Mouse (Mus musculus): ENCODE measurements at regions not wholly inside any gene's neighbourhood (a gene's known extent, or its start where the extent isn't known, plus 50 kb on each side); places are given as distances from the start of the nearest gene placed in this dataset.

DNA sequence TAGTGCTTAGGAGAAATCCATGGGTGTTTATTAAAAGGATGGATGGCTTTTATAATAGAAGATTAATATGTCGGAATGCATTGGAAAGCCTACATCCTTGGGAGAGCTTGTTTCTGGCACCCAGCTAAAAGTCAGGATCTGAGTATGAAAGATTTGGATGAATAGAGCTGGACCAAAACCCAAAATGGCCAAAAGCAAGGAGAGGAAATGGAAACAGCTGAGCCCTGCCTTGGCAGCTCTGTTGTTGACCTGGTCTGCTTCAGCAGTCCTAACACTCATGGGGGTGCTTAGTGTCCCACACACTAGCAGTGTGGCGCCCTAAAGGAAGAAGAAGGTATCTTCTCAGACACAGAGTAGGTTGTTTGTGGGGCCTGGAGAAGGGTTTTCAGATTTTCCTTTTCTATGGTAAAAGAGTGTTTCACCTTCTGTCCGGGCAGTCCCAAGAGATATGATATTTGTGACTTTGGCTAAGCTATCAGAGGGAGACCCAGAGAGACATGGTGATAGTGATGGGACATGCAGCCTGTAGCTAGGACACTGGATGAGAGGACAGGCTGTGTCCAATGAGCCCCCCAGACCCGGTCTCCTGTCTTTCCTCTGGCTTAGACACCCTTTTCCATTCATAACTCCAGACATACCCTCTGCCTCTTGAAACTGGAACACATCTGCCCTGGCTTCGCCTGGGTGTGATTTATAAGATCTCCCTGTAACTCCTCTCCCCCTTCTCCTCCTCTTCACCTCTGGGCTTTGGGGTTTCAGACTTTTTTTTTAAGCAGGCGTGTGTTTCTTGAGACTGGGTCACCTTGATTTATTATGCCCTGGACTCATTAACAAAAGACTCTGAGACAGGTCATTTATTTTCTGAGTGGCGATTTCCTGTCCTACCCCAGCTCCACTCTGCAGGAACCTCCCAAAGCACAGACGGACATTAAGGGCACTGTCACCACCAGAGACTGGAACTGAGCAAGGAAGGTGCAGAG lies 70.9 kb upstream of the Boc start:
- ATAC-seq (ENCODE audit: insufficient number of reproducible peaks, insufficient read depth, low FRiP score, low TSS enrichment, low read depth), result no peak
- Histone ChIP-seq H3K4me3 (replicated peaks) (no peak overlapping the region), H3K9me3 (no peaks in the 10 kb centered on the region), H3K27me3 (no peaks in the 10 kb centered on the region), H3K4me1 (replicated peaks) (peaks cover 57% of the 10 kb centered on the region), H3K4me2 (no peak overlapping the region), H3K27ac (peak overlapping the region; percentile 72), H3K36me3 (no peaks in the 10 kb centered on the region), H3K9ac (replicated peaks) (no peak overlapping the region)
- WGBS, result 37% methylated on average over 8 of the region's 8 CpGs

DNA sequence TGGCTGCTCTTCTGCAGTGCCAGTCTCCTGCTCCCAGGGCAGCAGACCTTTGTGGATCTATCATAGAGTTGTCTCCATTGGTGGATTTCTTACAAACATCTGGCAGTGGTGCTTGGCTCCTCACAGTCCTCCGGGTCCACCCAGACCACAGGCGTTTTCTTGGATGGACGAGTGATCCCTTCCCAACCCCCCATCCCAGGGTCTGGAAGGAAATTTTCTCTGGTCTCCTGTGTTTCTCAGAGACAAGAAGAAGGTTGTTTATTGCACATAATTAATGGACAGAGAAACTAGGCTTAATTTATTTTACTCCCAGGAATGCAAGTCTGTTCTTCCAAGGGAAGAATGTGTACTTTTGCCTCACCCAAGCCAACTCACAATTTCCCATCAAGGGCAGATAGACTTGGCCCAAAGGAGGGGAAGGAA lies 67.2 kb upstream of the Boc start:
- Histone ChIP-seq H3K27me3 (no peaks in the 10 kb centered on the region), H3K36me3 (no peaks in the 10 kb centered on the region), H3K4me1 (replicated peaks) (peaks cover 25% of the 10 kb centered on the region), H3K27ac (peak overlapping the region; percentile 35; the same call in 1 of the 2 replicates), H3K9me3 (no peaks in the 10 kb centered on the region), H3K4me3 (replicated peaks) (no peak overlapping the region), H3K9ac (replicated peaks) (no peak overlapping the region), H3K4me2 (no peak overlapping the region)
- WGBS, result 51% methylated on average over 3 of the region's 3 CpGs
- no peak for ATAC-seq (ENCODE audit: insufficient number of reproducible peaks, insufficient read depth, low FRiP score, low TSS enrichment, low read depth)

DNA sequence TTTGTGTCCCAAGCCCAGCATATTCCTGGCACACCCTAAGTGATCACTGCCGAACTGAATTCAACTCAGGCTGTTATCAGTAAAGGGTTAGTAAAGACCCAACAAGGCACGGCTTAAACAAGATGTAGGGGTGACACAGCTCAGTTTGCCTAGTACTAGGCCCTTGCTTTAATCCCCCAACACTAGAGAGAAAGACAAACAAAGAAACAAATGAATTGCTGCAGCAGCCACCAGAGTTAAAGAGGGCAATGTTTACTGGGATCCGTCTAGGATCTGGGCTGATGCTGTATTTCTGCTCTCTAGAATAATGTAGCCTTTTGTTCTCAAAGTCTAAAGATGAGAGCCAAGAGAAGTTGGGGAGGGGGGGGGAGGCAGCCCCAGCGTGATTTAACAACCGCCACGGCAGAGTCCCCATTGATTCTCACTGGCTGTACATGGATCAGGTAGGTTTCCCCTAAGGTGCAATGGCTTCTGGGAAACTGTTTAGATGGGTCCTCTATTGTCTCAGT lies 66.5 kb upstream of the Boc start:
- H3K27ac ChIP-seq, result no peak overlapping the region; the same call in 1 of the 2 replicates
- no peaks in the 10 kb centered on the region for H3K9me3 ChIP-seq
- no peak overlapping the region for H3K9ac ChIP-seq (replicated peaks)
- ATAC-seq (ENCODE audit: insufficient number of reproducible peaks, insufficient read depth, low FRiP score, low TSS enrichment, low read depth), result no peak
- H3K4me2 ChIP-seq, result no peak overlapping the region
- H3K27me3 ChIP-seq, result no peaks in the 10 kb centered on the region
- WGBS, result 77% methylated on average over 6 of the region's 6 CpGs
- peaks cover 23% of the 10 kb centered on the region for H3K4me1 ChIP-seq (replicated peaks)
- H3K4me3 ChIP-seq (replicated peaks), result no peak overlapping the region
- no peaks in the 10 kb centered on the region for H3K36me3 ChIP-seq

DNA sequence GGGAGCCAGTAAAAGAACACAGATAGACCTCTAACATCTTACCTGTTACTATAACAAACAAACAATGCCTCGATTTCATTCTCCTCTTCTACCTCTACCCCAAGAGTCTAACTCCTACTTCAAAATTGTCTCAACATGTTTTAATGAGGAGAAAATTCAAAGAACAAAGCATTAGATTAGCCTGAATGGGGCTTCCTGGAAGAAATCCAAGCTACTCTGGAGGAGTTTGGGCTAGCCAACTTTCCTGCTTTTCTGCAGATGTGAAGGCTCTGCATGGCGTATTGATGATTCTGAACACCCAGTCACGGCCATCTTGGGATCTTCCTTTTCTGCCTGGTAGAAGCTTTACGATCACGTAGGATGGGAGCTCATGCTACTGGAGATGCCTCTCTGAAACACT lies 62.9 kb upstream of the Boc start:
- no peak overlapping the region for H3K9ac ChIP-seq (replicated peaks)
- H3K27me3 ChIP-seq, result no peaks in the 10 kb centered on the region
- H3K4me1 ChIP-seq (replicated peaks), result peaks cover 42% of the 10 kb centered on the region
- H3K27ac ChIP-seq, result no peak overlapping the region
- no peaks in the 10 kb centered on the region for H3K9me3 ChIP-seq
- no peak overlapping the region for H3K4me2 ChIP-seq
- WGBS, result 89% methylated on average over 5 of the region's 5 CpGs
- H3K36me3 ChIP-seq, result no peaks in the 10 kb centered on the region
- H3K4me3 ChIP-seq (replicated peaks), result no peak overlapping the region
- no peak for ATAC-seq (ENCODE audit: insufficient number of reproducible peaks, insufficient read depth, low FRiP score, low TSS enrichment, low read depth)

DNA sequence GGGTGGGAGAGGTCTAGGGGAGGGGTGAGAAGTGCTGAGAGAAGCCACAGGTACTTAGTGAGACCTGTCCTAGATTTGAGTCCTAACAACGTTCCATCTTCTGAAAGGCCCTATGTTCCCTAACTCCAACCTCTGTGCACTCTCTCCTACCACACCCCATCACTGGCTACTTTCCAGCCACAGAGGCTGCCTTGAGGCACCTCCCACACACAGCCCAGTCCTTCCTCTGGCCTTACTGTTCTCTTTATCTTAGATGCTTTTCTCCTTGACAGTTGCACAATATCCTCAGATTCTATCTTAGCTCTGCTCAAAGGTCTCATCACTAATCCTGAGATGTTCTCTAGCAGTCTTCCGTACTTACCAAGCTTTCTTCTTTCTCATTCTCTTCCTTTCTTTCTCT lies 61.8 kb upstream of the Boc start:
- H3K4me1 ChIP-seq (replicated peaks), result peaks cover 52% of the 10 kb centered on the region
- no peak overlapping the region for H3K9ac ChIP-seq (replicated peaks)
- no peaks in the 10 kb centered on the region for H3K36me3 ChIP-seq
- H3K27me3 ChIP-seq, result no peaks in the 10 kb centered on the region
- H3K4me2 ChIP-seq, result no peak overlapping the region
- peak overlapping the region; percentile 60 for H3K27ac ChIP-seq
- WGBS, result 98% methylated on average over 2 of the region's 2 CpGs
- ATAC-seq (ENCODE audit: insufficient number of reproducible peaks, insufficient read depth, low FRiP score, low TSS enrichment, low read depth), result no peak
- H3K9me3 ChIP-seq, result no peaks in the 10 kb centered on the region
- no peak overlapping the region for H3K4me3 ChIP-seq (replicated peaks)

DNA sequence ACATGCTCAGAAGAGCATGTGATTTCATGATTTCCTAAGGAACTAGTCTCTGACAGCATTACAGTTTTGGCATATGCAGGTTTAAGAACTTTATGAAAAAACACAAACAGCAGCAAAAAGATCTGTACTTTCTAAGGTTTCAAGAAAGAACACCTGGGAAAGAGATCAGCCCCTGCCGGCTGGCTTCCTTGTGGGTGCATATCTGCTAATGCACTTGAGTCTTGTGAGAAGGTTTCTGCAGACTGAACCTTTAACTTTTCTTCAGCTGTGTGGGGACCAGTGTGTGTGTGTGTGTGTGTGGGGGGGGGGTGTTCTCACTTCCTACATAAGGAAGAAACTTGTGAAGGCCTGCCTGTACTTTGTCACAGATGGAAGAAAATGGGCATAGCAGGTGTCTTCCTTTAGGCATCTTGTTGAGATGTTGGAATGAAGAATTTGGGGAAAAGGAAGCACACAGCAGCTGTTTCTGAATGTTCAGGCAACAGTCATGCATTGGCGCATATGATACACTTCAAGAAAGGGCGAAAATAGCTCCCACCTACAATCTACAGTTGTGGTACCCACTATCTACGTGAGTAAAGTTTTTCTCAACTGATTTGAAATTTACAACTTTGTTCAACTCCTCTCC lies 60.9 kb upstream of the Boc start:
- H3K9ac ChIP-seq (replicated peaks), result no peak overlapping the region

DNA sequence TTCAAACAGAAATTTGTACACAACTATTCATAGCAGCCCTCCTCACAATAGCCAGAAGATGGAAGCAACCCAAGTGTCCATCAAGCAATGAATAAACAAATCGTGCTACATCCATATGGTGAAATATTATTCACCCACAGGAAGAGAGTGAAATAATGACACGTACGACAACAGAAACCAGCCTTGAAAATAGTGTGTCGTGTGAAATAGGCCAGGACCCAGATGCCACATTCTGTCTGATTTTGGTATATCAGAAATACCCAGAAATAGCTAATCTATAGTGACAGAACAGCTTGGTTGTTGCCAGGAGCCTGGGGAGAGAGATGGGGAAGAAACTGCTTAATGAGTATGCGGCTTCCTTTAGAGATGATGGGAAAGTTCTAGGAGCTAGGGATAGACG lies 58.3 kb upstream of the Boc start:
- Histone ChIP-seq H3K4me1 (replicated peaks) (peaks cover 80% of the 10 kb centered on the region), H3K4me2 (peak overlapping the region; percentile 51), H3K9ac (replicated peaks) (no peak overlapping the region; the same call in 1 of the 2 replicates), H3K36me3 (no peaks in the 10 kb centered on the region), H3K27ac (peak overlapping the region; percentile 98), H3K9me3 (no peaks in the 10 kb centered on the region), H3K4me3 (replicated peaks) (0 out of 2 replicates have a peak overlapping the region, but pooled peaks have one; percentile 7), H3K27me3 (no peaks in the 10 kb centered on the region)
- no peak for ATAC-seq (ENCODE audit: insufficient number of reproducible peaks, insufficient read depth, low FRiP score, low TSS enrichment, low read depth)
- WGBS, result 69% methylated on average over 6 of the region's 6 CpGs

More for the DNA sequence above, 60.9 kb upstream of the Boc start:
- H3K27ac ChIP-seq, result peak overlapping the region; percentile 60
- WGBS, result 67% methylated on average over 4 of the region's 4 CpGs
- H3K9me3 ChIP-seq, result no peaks in the 10 kb centered on the region
- H3K4me2 ChIP-seq, result no peak overlapping the region
- no peaks in the 10 kb centered on the region for H3K27me3 ChIP-seq
- no peak for ATAC-seq (ENCODE audit: insufficient number of reproducible peaks, insufficient read depth, low FRiP score, low TSS enrichment, low read depth)
- H3K4me3 ChIP-seq (replicated peaks), result no peak overlapping the region
- H3K36me3 ChIP-seq, result no peaks in the 10 kb centered on the region
- H3K4me1 ChIP-seq (replicated peaks), result peaks cover 58% of the 10 kb centered on the region

DNA sequence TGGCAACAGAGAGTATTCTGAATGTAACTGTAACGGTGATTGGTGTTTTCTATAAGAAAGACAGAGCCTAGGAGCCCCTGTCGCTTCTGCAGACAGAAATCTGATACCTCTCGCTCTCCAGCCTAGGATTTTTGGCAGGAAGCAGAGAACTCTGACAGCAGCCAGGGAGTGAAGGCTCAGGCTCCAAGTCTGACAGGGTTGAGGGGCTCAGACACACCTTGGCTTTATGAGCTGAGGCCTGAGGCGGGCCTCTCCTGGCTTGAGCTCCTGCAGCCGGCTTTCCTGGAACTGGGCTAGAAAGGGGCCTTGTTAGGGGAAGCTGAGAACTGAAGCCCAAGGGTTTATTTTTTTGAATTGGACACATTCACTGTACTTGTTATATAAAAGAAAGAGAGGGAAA lies 57.7 kb upstream of the Boc start:
- peak overlapping the region; percentile 51 for H3K4me2 ChIP-seq
- H3K4me1 ChIP-seq (replicated peaks), result peaks cover 83% of the 10 kb centered on the region
- ATAC-seq (ENCODE audit: insufficient number of reproducible peaks, insufficient read depth, low FRiP score, low TSS enrichment, low read depth), result peak; percentile 90
- 3% methylated on average over 5 of the region's 5 CpGs for WGBS
- H3K9me3 ChIP-seq, result no peaks in the 10 kb centered on the region
- H3K27me3 ChIP-seq, result no peaks in the 10 kb centered on the region
- H3K27ac ChIP-seq, result peak overlapping the region; percentile 98
- peak overlapping the region; percentile 18 for H3K4me3 ChIP-seq (replicated peaks)
- H3K9ac ChIP-seq (replicated peaks), result peak overlapping the region; percentile 18; the same call in 1 of the 2 replicates
- no peaks in the 10 kb centered on the region for H3K36me3 ChIP-seq

DNA sequence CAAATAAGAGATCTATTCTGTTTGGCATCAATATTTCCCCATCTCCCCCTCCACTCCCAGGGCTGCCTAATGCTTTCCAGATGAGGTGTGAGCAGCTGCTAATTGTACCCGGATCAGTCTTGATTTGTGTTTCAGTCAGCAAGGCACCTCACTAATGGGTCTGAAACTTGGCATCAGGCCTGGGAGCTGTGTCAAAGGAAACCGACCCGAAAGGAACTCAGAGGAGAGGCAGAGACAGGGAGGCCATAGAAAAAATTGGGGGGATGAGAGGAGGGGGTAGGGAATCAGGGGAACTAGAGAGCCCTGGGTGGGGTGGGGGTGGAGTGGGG lies 57.1 kb upstream of the Boc start:
- Histone ChIP-seq H3K9me3 (no peaks in the 10 kb centered on the region), H3K27ac (peak overlapping the region; percentile 98), H3K36me3 (no peaks in the 10 kb centered on the region), H3K9ac (replicated peaks) (0 out of 2 replicates have a peak overlapping the region, but pooled peaks have one; percentile 18), H3K4me3 (replicated peaks) (peak overlapping the region; percentile 18), H3K4me2 (peak overlapping the region; percentile 51), H3K27me3 (no peaks in the 10 kb centered on the region), H3K4me1 (replicated peaks) (peaks cover 86% of the 10 kb centered on the region)
- 3% methylated on average over 3 of the region's 3 CpGs for WGBS
- ATAC-seq (ENCODE audit: insufficient number of reproducible peaks, insufficient read depth, low FRiP score, low TSS enrichment, low read depth), result peak; percentile 73

DNA sequence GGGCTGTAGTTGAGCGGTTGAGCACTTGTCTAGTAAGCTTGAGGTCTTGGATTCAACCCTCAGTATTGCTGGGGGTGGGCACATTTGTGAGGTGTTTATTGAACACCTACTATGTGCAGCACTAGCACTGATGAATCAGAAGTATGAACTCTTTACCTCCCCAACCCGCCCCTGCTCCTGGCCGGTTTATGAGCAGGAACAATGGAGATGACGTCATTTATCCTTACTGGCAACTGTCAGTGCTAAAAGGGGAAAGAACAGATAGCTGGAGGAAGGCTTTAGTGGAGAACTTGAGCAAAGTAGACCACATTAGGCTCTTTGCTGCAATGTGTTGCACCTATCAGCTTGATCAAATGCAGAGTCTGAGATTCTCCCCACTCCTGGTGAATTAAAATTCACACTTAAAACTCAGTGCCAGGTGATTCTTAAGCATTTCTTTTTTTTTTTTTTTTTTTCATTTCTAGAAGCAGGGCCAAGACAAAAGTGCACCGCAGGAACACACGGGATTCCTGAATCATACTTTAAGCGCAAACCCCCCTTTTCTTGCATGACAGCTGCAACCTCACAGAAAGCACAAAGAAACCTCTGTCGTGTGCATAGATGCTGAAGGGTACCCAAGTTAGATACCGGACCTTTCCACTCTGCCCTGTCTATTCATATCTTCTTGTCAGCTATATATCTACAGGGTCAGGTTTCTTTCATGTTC lies 56.6 kb upstream of the Boc start:
- Histone ChIP-seq H3K27ac (peak overlapping the region; percentile 98), H3K9me3 (no peaks in the 10 kb centered on the region), H3K9ac (replicated peaks) (no peak overlapping the region), H3K4me3 (replicated peaks) (no peak overlapping the region), H3K36me3 (no peaks in the 10 kb centered on the region), H3K4me1 (replicated peaks) (peaks cover 82% of the 10 kb centered on the region), H3K4me2 (peak overlapping the region; percentile 51), H3K27me3 (no peaks in the 10 kb centered on the region)
- ATAC-seq (ENCODE audit: insufficient number of reproducible peaks, insufficient read depth, low FRiP score, low TSS enrichment, low read depth), result peak; percentile 32; the same call in 1 of the 2 replicates
- 27% methylated on average over 9 of the region's 9 CpGs for WGBS

DNA sequence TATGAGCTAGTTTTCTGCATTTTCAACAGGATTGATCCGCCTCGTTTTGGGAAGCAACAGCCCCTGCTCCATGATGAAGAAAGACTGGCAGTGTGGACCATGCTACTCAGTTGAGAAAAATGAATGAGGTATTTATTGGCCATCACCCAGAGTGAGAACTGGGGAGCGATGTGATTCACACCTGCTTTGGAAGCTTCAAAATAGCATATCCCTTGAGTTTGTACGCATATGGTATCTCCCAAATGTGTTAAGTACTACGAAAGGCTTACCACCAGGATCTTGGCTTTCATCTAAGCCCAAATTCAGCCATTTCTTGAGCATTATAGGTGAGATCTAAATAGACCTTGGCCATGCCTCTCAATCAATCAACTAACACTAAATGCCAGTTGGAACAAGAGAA lies 55.5 kb upstream of the Boc start:
- Histone ChIP-seq H3K4me1 (replicated peaks) (peaks cover 71% of the 10 kb centered on the region), H3K36me3 (no peaks in the 10 kb centered on the region), H3K27ac (peak overlapping the region; percentile 98), H3K4me3 (replicated peaks) (no peak overlapping the region), H3K9ac (replicated peaks) (no peak overlapping the region), H3K4me2 (no peak overlapping the region), H3K9me3 (no peaks in the 10 kb centered on the region), H3K27me3 (no peaks in the 10 kb centered on the region)
- 87% methylated on average over 5 of the region's 5 CpGs for WGBS
- ATAC-seq (ENCODE audit: insufficient number of reproducible peaks, insufficient read depth, low FRiP score, low TSS enrichment, low read depth), result no peak

Measured in limb, embryonic 12.5 days (tissue).